Mouse (Mus musculus): Measurements from ENCODE around the gene Zfp37. TPM values are rescaled to one million over a fixed set of nuclear protein-coding genes. Genes with fewer than 3 reads are reported as not detected.

Zfp37 gene
- polyA plus RNA-seq, 1 experiment from 2014 or later: 39.2 TPM

DNA sequence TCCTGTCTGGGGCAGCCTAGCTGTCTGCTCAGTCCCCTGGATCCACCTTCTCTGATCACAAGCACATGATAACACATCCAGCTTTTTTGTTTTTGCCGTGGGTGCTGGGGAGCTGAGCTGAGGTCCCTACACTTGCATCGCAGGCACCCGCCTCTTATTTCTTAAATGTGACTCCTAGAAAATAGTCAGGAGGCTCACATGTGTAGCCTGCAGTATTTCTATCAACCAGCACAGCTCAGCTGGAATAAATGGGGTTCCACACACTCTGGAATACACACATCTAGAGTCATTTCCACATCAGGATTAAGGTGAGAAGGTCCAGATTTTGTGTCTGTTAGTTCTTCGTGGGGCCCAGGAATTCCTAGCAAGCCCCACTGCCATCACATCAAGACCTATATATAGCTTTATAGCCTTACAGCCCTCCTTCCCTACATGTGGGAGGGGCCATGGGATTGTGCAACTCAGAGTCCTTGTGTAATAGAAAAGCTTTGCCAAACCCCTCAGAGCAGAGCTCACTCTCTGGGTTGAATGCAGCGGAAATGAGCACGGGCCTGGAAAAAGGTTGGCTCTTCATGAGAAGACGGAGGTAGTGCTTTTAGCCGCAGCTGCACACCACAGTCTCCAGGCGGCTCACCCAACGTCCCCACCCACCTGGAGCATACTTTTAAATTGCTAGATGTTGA is 34.4 kb upstream of the Zfp37 start:
- Histone ChIP-seq H3K4me2 (ENCODE audit: low read length) (no peak overlapping the region), H3K27ac (replicated peaks; ENCODE audit: low read depth, low read length) (no peak overlapping the region), H3K9me3 (ENCODE audit: control insufficient read depth, low read length) (no peaks in the 10 kb centered on the region), H3K4me3 (replicated peaks; ENCODE audit: low read depth, low read length) (no peak overlapping the region), H3K4me1 (ENCODE audit: control insufficient read depth, insufficient read depth, low read length) (no peaks in the 10 kb centered on the region), H3K36me3 (ENCODE audit: control insufficient read depth, insufficient read depth, low read length) (no peaks in the 10 kb centered on the region), H3K27me3 (ENCODE audit: control insufficient read depth, insufficient read depth, low read length) (no peaks in the 10 kb centered on the region), H3K9ac (replicated peaks; ENCODE audit: low read length) (no peak overlapping the region)
- no peak for DNase-seq
- WGBS: 90% methylated on average over 10 of the region's 10 CpGs
- ATAC-seq (ENCODE audit: low FRiP score, low TSS enrichment): no peak

DNA sequence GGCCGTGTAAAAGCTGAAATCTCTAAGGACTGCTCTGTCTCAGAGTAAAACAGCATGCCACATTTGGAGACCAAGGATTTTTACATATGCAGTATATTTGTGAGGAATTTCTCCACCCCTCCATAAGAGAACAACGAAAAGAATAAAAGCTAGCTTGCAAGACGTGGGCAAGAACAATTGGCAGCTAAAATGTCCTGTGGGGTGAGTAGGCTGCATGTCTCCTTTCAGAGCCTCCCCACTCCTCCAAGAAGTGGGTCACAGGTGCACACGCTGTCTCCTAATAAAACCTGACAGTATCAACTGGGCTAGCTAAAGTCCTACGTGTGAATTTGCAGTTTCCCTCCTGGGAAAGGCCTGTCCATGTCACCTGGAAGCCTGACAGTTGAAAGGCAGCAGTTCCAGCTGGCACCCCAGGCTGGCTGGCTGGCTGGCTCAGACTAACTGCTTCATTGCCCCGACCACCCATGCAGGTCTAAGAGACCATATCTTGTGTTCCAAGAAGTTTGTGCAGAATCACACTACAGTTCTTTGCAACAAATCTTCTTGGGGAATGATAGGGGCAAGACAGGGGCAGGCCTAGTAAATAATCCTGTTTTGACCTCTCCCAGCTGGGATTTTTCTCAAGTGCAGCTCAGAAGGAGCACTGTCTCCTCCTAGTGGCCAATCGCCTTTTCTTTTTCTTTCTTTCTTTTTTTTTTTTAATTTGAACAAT is 32.4 kb upstream of the Zfp37 start:
- 32% methylated on average over 7 of the region's 7 CpGs for WGBS
- ATAC-seq (ENCODE audit: low FRiP score, low TSS enrichment) (no peak), DNase-seq (peak; percentile 60)
- Histone ChIP-seq H3K4me1 (ENCODE audit: control insufficient read depth, insufficient read depth, low read length) (no peaks in the 10 kb centered on the region), H3K9ac (replicated peaks; ENCODE audit: low read length) (no peak overlapping the region), H3K27ac (replicated peaks; ENCODE audit: low read depth, low read length) (no peak overlapping the region), H3K36me3 (ENCODE audit: control insufficient read depth, insufficient read depth, low read length) (no peaks in the 10 kb centered on the region), H3K27me3 (ENCODE audit: control insufficient read depth, insufficient read depth, low read length) (no peaks in the 10 kb centered on the region), H3K9me3 (ENCODE audit: control insufficient read depth, low read length) (no peaks in the 10 kb centered on the region), H3K4me3 (replicated peaks; ENCODE audit: low read depth, low read length) (no peak overlapping the region), H3K4me2 (ENCODE audit: low read length) (no peak overlapping the region)

DNA sequence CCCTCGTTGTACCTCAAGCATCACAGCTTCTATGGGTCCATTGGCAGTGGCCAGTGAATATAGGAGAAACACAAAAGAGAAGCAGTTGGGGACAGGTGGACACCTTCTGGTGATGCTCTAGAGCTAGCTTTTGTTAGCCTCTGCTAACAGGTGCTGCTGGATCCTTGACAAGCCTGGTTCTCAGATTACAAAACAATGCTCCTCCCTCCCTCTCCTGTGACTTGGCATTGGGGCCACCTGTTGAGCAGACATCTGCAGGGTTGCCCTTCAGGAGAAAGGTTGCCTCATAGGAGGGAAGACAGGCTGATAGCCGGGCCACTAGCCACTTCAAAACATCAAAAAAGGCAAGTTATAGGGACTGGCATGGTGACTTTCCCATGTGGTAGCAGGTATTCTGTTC is 31.4 kb upstream of the Zfp37 start, which contains the start of gene Slc31a2:
TSS of gene Slc31a2 (plus strand) at position 287 of the 400 bp plus-strand sequence.
- DNase-seq: no peak

DNA sequence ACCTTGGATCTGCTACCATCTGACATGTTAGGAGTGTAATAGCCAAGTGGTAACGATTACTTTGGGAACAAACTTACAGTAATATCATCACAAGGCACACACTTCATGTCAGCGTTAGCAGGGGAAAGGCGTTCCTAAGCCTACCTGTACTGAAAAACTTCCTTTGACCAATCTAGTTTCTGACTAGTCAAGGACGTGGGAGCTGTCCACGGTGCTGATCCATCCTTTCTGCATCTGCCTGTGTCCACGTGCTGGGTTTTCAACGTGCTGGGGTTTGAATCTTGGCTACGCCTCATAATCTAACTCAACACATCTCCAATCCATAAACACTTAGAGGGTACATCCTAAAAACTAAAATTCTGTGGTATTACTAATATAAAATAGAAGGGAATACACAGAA is 26.1 kb upstream of the Zfp37 start:
- no peak overlapping the region for H3K27ac ChIP-seq (replicated peaks; ENCODE audit: low read depth, low read length)
- ATAC-seq (ENCODE audit: low FRiP score, low TSS enrichment) (no peak), DNase-seq (peak; percentile 29)
- H3K9ac ChIP-seq (replicated peaks; ENCODE audit: low read length): no peak overlapping the region
- WGBS: 40% methylated on average over 8 of the region's 8 CpGs
- no peaks in the 10 kb centered on the region for H3K9me3 ChIP-seq (ENCODE audit: control insufficient read depth, low read length)
- H3K4me3 ChIP-seq (replicated peaks; ENCODE audit: low read depth, low read length): no peak overlapping the region
- H3K4me1 ChIP-seq (ENCODE audit: control insufficient read depth, insufficient read depth, low read length): no peaks in the 10 kb centered on the region
- H3K4me2 ChIP-seq (ENCODE audit: low read length): no peak overlapping the region
- no peaks in the 10 kb centered on the region for H3K27me3 ChIP-seq (ENCODE audit: control insufficient read depth, insufficient read depth, low read length)
- no peaks in the 10 kb centered on the region for H3K36me3 ChIP-seq (ENCODE audit: control insufficient read depth, insufficient read depth, low read length)

More for the DNA sequence above, 31.4 kb upstream of the Zfp37 start, which contains the start of gene Slc31a2:
- no peaks in the 10 kb centered on the region for H3K4me1 ChIP-seq (ENCODE audit: control insufficient read depth, insufficient read depth, low read length)
- no peak for ATAC-seq (ENCODE audit: low FRiP score, low TSS enrichment)
- no peaks in the 10 kb centered on the region for H3K27me3 ChIP-seq (ENCODE audit: control insufficient read depth, insufficient read depth, low read length)
- no peak within 1 kb of the TSS for H3K27ac ChIP-seq (replicated peaks; ENCODE audit: low read depth, low read length)
- H3K4me2 ChIP-seq (ENCODE audit: low read length): no peak within 1 kb of the TSS
- H3K4me3 ChIP-seq (replicated peaks; ENCODE audit: low read depth, low read length): no peak within 1 kb of the TSS
- H3K36me3 ChIP-seq (ENCODE audit: control insufficient read depth, insufficient read depth, low read length): no peaks in the 10 kb centered on the region
- no peaks in the 10 kb centered on the region for H3K9me3 ChIP-seq (ENCODE audit: control insufficient read depth, low read length)
- H3K9ac ChIP-seq (replicated peaks; ENCODE audit: low read length): no peak within 1 kb of the TSS
- 58% methylated on average over 2 of the region's 2 CpGs for WGBS

DNA sequence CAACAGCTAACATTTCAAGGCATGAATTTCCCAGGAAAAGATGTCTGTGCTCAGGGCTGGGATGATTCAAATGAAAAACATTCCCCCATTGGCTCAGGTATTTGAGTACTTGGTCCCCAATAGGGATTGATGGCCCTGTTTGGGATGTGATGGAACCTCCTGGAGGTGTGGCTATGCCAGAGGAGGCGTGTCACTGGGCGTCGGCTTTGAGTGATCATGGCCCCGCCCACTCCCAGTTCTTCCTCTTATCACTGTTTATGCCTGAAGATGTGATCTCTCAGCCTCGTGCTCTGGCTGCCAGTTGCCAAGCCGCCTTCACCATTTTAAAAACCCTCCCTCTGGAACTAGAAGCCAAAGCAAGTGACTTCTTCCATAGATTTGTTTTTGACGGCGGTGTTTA is 23.7 kb upstream of the Zfp37 start:
- Histone ChIP-seq H3K9me3 (ENCODE audit: control insufficient read depth, low read length) (no peaks in the 10 kb centered on the region), H3K4me1 (ENCODE audit: control insufficient read depth, insufficient read depth, low read length) (no peaks in the 10 kb centered on the region), H3K4me2 (ENCODE audit: low read length) (no peak overlapping the region), H3K27ac (replicated peaks; ENCODE audit: low read depth, low read length) (no peak overlapping the region), H3K4me3 (replicated peaks; ENCODE audit: low read depth, low read length) (no peak overlapping the region), H3K36me3 (ENCODE audit: control insufficient read depth, insufficient read depth, low read length) (no peaks in the 10 kb centered on the region), H3K9ac (replicated peaks; ENCODE audit: low read length) (no peak overlapping the region), H3K27me3 (ENCODE audit: control insufficient read depth, insufficient read depth, low read length) (no peaks in the 10 kb centered on the region)
- WGBS: 76% methylated on average over 8 of the region's 8 CpGs
- ATAC-seq (ENCODE audit: low FRiP score, low TSS enrichment): no peak
- no peak for DNase-seq

DNA sequence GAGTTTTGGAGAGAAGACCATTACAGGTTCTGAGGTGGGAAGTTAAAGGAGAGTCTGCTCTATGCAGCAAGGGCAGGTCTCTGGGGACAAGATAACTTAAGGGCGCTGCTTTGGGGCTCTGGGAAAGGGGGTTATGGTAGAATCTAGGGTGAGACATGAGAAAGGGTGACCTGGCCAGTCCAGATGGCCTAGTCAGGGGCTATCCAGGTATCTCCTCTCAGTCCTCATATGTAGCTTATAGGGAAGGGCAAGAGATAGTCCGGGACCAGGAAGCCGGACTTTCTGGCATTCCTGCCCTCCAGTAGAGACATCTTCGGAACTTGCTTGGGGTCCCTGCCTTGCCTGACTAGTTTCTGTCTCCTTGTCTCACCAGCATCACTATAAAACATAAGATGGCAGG is 20.9 kb upstream of the Zfp37 start:
- no peak for DNase-seq
- no peaks in the 10 kb centered on the region for H3K27me3 ChIP-seq (ENCODE audit: control insufficient read depth, insufficient read depth, low read length)
- no peak for ATAC-seq (ENCODE audit: low FRiP score, low TSS enrichment)
- H3K9me3 ChIP-seq (ENCODE audit: control insufficient read depth, low read length): no peaks in the 10 kb centered on the region
- WGBS: 93% methylated on average over 4 of the region's 4 CpGs
- no peak overlapping the region for H3K4me2 ChIP-seq (ENCODE audit: low read length)
- H3K4me1 ChIP-seq (ENCODE audit: control insufficient read depth, insufficient read depth, low read length): no peaks in the 10 kb centered on the region
- H3K9ac ChIP-seq (replicated peaks; ENCODE audit: low read length): no peak overlapping the region
- no peak overlapping the region for H3K4me3 ChIP-seq (replicated peaks; ENCODE audit: low read depth, low read length)
- no peak overlapping the region for H3K27ac ChIP-seq (replicated peaks; ENCODE audit: low read depth, low read length)
- H3K36me3 ChIP-seq (ENCODE audit: control insufficient read depth, insufficient read depth, low read length): no peaks in the 10 kb centered on the region

DNA sequence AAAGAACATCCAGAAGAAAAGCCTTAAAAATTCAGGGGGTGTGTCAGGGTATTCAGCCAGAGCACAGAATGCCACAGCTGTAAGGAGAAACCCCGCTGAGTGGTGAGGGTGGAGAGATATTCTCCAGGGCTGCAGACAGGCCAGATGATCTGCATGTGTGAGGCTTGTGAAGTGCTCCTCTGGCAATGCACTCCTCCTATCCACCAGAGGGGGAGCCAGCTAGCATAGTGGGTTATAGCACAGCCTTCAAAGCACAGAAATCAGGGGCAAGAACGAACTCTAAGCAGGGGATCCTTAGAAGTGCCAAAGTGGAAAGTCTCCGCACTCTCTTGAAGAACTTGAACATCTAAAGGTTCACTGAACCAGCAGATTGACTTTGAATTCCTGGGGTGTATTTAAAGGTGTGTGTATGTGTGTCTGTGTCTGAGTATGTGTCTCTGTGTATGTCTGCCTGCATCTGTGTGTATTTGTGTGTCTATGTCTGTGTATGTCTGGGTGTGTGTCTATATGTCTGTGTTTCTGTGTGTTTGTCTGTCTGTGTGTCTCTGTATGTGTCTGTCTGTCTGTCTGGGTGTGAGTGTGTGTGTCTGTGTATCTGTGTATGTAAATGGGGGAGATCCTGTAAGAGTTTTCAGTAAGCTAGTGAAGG is 20.2 kb upstream of the Zfp37 start:
- Histone ChIP-seq H3K36me3 (ENCODE audit: control insufficient read depth, insufficient read depth, low read length) (no peaks in the 10 kb centered on the region), H3K9ac (replicated peaks; ENCODE audit: low read length) (no peak overlapping the region), H3K4me3 (replicated peaks; ENCODE audit: low read depth, low read length) (no peak overlapping the region), H3K27ac (replicated peaks; ENCODE audit: low read depth, low read length) (no peak overlapping the region), H3K27me3 (ENCODE audit: control insufficient read depth, insufficient read depth, low read length) (no peaks in the 10 kb centered on the region), H3K4me2 (ENCODE audit: low read length) (no peak overlapping the region), H3K9me3 (ENCODE audit: control insufficient read depth, low read length) (no peaks in the 10 kb centered on the region), H3K4me1 (ENCODE audit: control insufficient read depth, insufficient read depth, low read length) (no peaks in the 10 kb centered on the region)
- 37% methylated on average over 3 of the region's 3 CpGs for WGBS
- DNase-seq: peak; percentile 38
- 0 out of 2 replicates have a peak, but pooled peaks have one; percentile 31 for ATAC-seq (ENCODE audit: low FRiP score, low TSS enrichment)

DNA sequence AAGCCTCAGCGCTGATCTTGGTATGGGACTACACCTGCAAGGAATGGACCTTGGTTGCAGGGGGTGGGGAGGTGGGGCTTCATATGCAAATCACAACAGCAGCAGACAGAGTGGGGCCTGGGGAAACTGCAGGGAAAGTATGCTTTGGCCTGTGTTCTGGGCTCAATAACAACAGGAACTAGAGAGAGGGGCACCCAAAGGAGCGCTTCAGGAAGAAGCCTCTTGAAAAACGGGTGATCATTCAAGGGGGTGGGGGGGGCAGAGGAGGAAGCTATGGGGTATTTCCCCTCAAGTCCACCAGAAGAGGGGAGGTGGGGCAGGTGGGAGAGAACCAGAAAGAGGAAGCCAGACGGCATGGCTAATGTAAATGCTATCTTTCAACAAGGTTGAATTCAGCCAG is 17.5 kb upstream of the Zfp37 start:
- H3K4me1 ChIP-seq (ENCODE audit: control insufficient read depth, insufficient read depth, low read length): no peaks in the 10 kb centered on the region
- no peak overlapping the region for H3K27ac ChIP-seq (replicated peaks; ENCODE audit: low read depth, low read length)
- H3K36me3 ChIP-seq (ENCODE audit: control insufficient read depth, insufficient read depth, low read length): no peaks in the 10 kb centered on the region
- DNase-seq (no peak), ATAC-seq (ENCODE audit: low FRiP score, low TSS enrichment) (no peak)
- H3K4me2 ChIP-seq (ENCODE audit: low read length): no peak overlapping the region
- no peak overlapping the region for H3K9ac ChIP-seq (replicated peaks; ENCODE audit: low read length)
- no peaks in the 10 kb centered on the region for H3K9me3 ChIP-seq (ENCODE audit: control insufficient read depth, low read length)
- no peak overlapping the region for H3K4me3 ChIP-seq (replicated peaks; ENCODE audit: low read depth, low read length)
- WGBS: 46% methylated on average over 4 of the region's 4 CpGs
- H3K27me3 ChIP-seq (ENCODE audit: control insufficient read depth, insufficient read depth, low read length): no peaks in the 10 kb centered on the region

Data from midbrain, embryonic 14.5 days (tissue).